Mouse (Mus musculus): ENCODE data around the gene Cyp2g1. TPM values are rescaled to one million over a fixed set of nuclear protein-coding genes. Genes with fewer than 3 reads are reported as not detected.

The Cyp2g1 gene
- total RNA-seq (2012; rRNA removed) = not detected in 2 replicates

DNA sequence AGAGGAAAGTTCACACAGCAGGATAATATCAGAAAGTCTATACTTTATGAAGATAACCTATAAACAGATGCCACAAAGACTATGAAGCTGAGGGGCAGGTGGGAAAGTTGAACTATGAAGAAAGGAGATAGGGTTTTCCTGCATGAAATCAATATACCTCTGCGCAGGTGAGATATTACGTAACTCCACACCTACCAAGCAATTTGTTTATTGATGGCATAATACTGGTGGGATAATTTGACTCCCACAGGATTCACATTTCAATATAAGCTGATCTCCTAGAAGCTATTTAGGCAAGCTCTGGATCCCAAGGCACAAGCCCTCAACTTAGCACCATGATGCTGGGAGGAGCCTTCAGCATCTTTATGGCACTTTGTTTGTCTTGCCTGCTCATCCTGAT lies at the start of gene Cyp2g1:
Cyp2g1 (plus strand) TSS at position 301 of the 400 bp plus-strand sequence.
- no peak within 1 kb of the TSS for H3K9ac ChIP-seq (ENCODE audit: insufficient read depth, low read depth, low read length, poor library complexity, severe bottlenecking)
- H3K4me3 ChIP-seq (ENCODE audit: insufficient read depth in 1 of 2, low read depth in 1 of 2, low read length in 2 of 2, poor library complexity in 1 of 2, severe bottlenecking in 1 of 2) = no peak within 1 kb of the TSS
- DNase-seq (ENCODE audit: low read depth, low spot score) = no peak
- H3K36me3 ChIP-seq (ENCODE audit: control insufficient read depth, insufficient read depth, low read length, poor library complexity, severe bottlenecking) = no peaks in the 10 kb centered on the region
- no peaks in the 10 kb centered on the region for H3K9me3 ChIP-seq (ENCODE audit: control insufficient read depth, insufficient read depth, low read depth, low read length)
- no peaks in the 10 kb centered on the region for H3K4me1 ChIP-seq (ENCODE audit: control insufficient read depth in 2 of 2, insufficient read depth in 2 of 2, low read length in 2 of 2, poor library complexity in 1 of 2)
- no peak for TF ChIP-seq HCFC1 (IDR thresholded peaks at IDR 0.05; ENCODE audit: borderline replicate concordance, insufficient read depth, low read length)
- TF ChIP-seq ZNF384 (IDR thresholded peaks at IDR 0.05; ENCODE audit: low read depth, low read length) = no peak
- no peak for TF ChIP-seq ZC3H11A (IDR thresholded peaks at IDR 0.05; ENCODE audit: borderline replicate concordance, low read depth, low read length)
- TF ChIP-seq MAFK (IDR thresholded peaks at IDR 0.05; ENCODE audit: insufficient read depth, low read depth, low read length) = no peak
- no peak for TF ChIP-seq CHD2 (IDR thresholded peaks at IDR 0.05; ENCODE audit: low read depth, low read length)
- in situ Hi-C loops (cut with MboI; ENCODE audit: low sequenced_read_pairs in 2 of 2, unreplicated experiment in 2 of 2) = no loop called here
- no peak within 1 kb of the TSS for H3K27ac ChIP-seq (ENCODE audit: insufficient read depth, low read depth, low read length, poor library complexity, severe bottlenecking)

GRCm38 (mm10) chr7:26767084-26767483 lies 41.6 kb upstream of the Cyp2g1 start:
- DNase-seq (ENCODE audit: low read depth, low spot score) = no peak
- Histone ChIP-seq H3K36me3 (ENCODE audit: control insufficient read depth, insufficient read depth, low read length, poor library complexity, severe bottlenecking) (no peaks in the 10 kb centered on the region), H3K4me3 (ENCODE audit: insufficient read depth in 1 of 2, low read depth in 1 of 2, low read length in 2 of 2, poor library complexity in 1 of 2, severe bottlenecking in 1 of 2) (no peak overlapping the region), H3K4me1 (ENCODE audit: control insufficient read depth in 2 of 2, insufficient read depth in 2 of 2, low read length in 2 of 2, poor library complexity in 1 of 2) (no peaks in the 10 kb centered on the region), H3K9ac (ENCODE audit: insufficient read depth, low read depth, low read length, poor library complexity, severe bottlenecking) (no peak overlapping the region), H3K9me3 (ENCODE audit: control insufficient read depth, insufficient read depth, low read depth, low read length) (no peaks in the 10 kb centered on the region), H3K27ac (ENCODE audit: insufficient read depth, low read depth, low read length, poor library complexity, severe bottlenecking) (no peak overlapping the region)
- no peak for TF ChIP-seq ZNF384 (IDR thresholded peaks at IDR 0.05; ENCODE audit: low read depth, low read length)
- peak; percentile 83; the same call in 1 of the 2 replicates for TF ChIP-seq ZC3H11A (IDR thresholded peaks at IDR 0.05; ENCODE audit: borderline replicate concordance, low read depth, low read length)
- no peak for TF ChIP-seq CHD2 (IDR thresholded peaks at IDR 0.05; ENCODE audit: low read depth, low read length)
- in situ Hi-C loops (cut with MboI; ENCODE audit: low sequenced_read_pairs in 2 of 2, unreplicated experiment in 2 of 2) = no loop called here

GRCm38 (mm10) chr7:26769881-26770470 lies 38.7 kb upstream of the Cyp2g1 start:
- Histone ChIP-seq H3K36me3 (ENCODE audit: control insufficient read depth, insufficient read depth, low read length, poor library complexity, severe bottlenecking) (no peaks in the 10 kb centered on the region), H3K4me1 (ENCODE audit: control insufficient read depth in 2 of 2, insufficient read depth in 2 of 2, low read length in 2 of 2, poor library complexity in 1 of 2) (no peaks in the 10 kb centered on the region), H3K4me3 (ENCODE audit: insufficient read depth in 1 of 2, low read depth in 1 of 2, low read length in 2 of 2, poor library complexity in 1 of 2, severe bottlenecking in 1 of 2) (no peak overlapping the region), H3K9me3 (ENCODE audit: control insufficient read depth, insufficient read depth, low read depth, low read length) (no peaks in the 10 kb centered on the region), H3K27ac (ENCODE audit: insufficient read depth, low read depth, low read length, poor library complexity, severe bottlenecking) (no peak overlapping the region), H3K9ac (ENCODE audit: insufficient read depth, low read depth, low read length, poor library complexity, severe bottlenecking) (no peak overlapping the region)
- in situ Hi-C loops (cut with MboI; ENCODE audit: low sequenced_read_pairs in 2 of 2, unreplicated experiment in 2 of 2) = loop anchor here in 1 of 2 experiments (10.0 kb wide), 1 partner anchor 355 kb away; no protein-coding TSS in a partner anchor
- TF ChIP-seq HCFC1 (IDR thresholded peaks at IDR 0.05; ENCODE audit: borderline replicate concordance, insufficient read depth, low read length) (no peak), MAFK (IDR thresholded peaks at IDR 0.05; ENCODE audit: insufficient read depth, low read depth, low read length) (no peak), ZNF384 (IDR thresholded peaks at IDR 0.05; ENCODE audit: low read depth, low read length) (no peak), ZC3H11A (IDR thresholded peaks at IDR 0.05; ENCODE audit: borderline replicate concordance, low read depth, low read length) (no peak), CHD2 (IDR thresholded peaks at IDR 0.05; ENCODE audit: low read depth, low read length) (no peak)
- no peak for DNase-seq (ENCODE audit: low read depth, low spot score)

GRCm38 (mm10) chr7:26772866-26773586 lies 35.7 kb upstream of the Cyp2g1 start:
- in situ Hi-C loops (cut with MboI; ENCODE audit: low sequenced_read_pairs in 2 of 2, unreplicated experiment in 2 of 2) = loop anchor here in 1 of 2 experiments (10.0 kb wide), 1 partner anchor 352 kb away; no protein-coding TSS in a partner anchor
- H3K4me3 ChIP-seq (ENCODE audit: insufficient read depth in 1 of 2, low read depth in 1 of 2, low read length in 2 of 2, poor library complexity in 1 of 2, severe bottlenecking in 1 of 2) = no peak overlapping the region
- DNase-seq (ENCODE audit: low read depth, low spot score) = no peak
- TF ChIP-seq CHD2 (IDR thresholded peaks at IDR 0.05; ENCODE audit: low read depth, low read length) = no peak
- TF ChIP-seq ZC3H11A (IDR thresholded peaks at IDR 0.05; ENCODE audit: borderline replicate concordance, low read depth, low read length) = no peak
- no peak for TF ChIP-seq MAFK (IDR thresholded peaks at IDR 0.05; ENCODE audit: insufficient read depth, low read depth, low read length)
- TF ChIP-seq ZNF384 (IDR thresholded peaks at IDR 0.05; ENCODE audit: low read depth, low read length) = no peak
- TF ChIP-seq HCFC1 (IDR thresholded peaks at IDR 0.05; ENCODE audit: borderline replicate concordance, insufficient read depth, low read length) = no peak
- H3K9me3 ChIP-seq (ENCODE audit: control insufficient read depth, insufficient read depth, low read depth, low read length) = no peaks in the 10 kb centered on the region
- no peaks in the 10 kb centered on the region for H3K36me3 ChIP-seq (ENCODE audit: control insufficient read depth, insufficient read depth, low read length, poor library complexity, severe bottlenecking)
- no peak overlapping the region for H3K27ac ChIP-seq (ENCODE audit: insufficient read depth, low read depth, low read length, poor library complexity, severe bottlenecking)
- no peak overlapping the region for H3K9ac ChIP-seq (ENCODE audit: insufficient read depth, low read depth, low read length, poor library complexity, severe bottlenecking)
- no peaks in the 10 kb centered on the region; a peak in 1 of 4 replicates for H3K4me1 ChIP-seq (ENCODE audit: control insufficient read depth in 2 of 2, insufficient read depth in 2 of 2, low read length in 2 of 2, poor library complexity in 1 of 2)

All from ES-E14 (cell line).